Mouse (Mus musculus) intestine, postnatal 0 days (tissue): ENCODE data around the gene Gnai1. TPM values are rescaled to one million over a fixed set of nuclear protein-coding genes. Genes with fewer than 3 reads are reported as not detected.

ENCODE experiments used
- ATAC-seq: fragments of 200-750 bp; cut with Nextera tagmentation; 2 replicates; pipeline ENCODE4 v1.8.0; 2017; ENCODE audit warnings: mild to moderate bottlenecking, moderate TSS enrichment, moderate library complexity
- H3K27ac ChIP-seq: fragments of 300-500 bp; sonication (generic); 2 replicates; pipeline ENCODE4 v1.5.1; 2014; ENCODE audit warnings: mild to moderate bottlenecking, low read depth, low read length, moderate library complexity
- H3K27me3 ChIP-seq: fragments of 300-500 bp; sonication (generic); replicated peaks from 2 replicates; pipeline ENCODE4 v1.6.1; 2014; ENCODE audit warnings: low read length, mixed read lengths; ENCODE audit not compliant: control insufficient read depth, insufficient read depth
- H3K36me3 ChIP-seq: fragments of 300-500 bp; sonication (generic); 2 replicates; pipeline ENCODE4 v1.6.1; 2014; ENCODE audit warnings: mild to moderate bottlenecking, moderate library complexity; ENCODE audit not compliant: control insufficient read depth, insufficient read depth
- H3K4me1 ChIP-seq: fragments of 300-500 bp; sonication (generic); replicated peaks from 2 replicates; pipeline ENCODE4 v1.6.1; 2014; ENCODE audit warnings: antibody characterized with exemption, low read length, mixed read lengths; ENCODE audit not compliant: control insufficient read depth, insufficient read depth
- H3K4me2 ChIP-seq: fragments of 300-500 bp; sonication (generic); replicated peaks from 2 replicates; pipeline ENCODE4 v1.6.1; 2014; ENCODE audit warnings: low read depth, mild to moderate bottlenecking, moderate library complexity
- H3K4me3 ChIP-seq: fragments of 300-500 bp; sonication (generic); 2 replicates; pipeline ENCODE4 v1.5.1; 2014; ENCODE audit warnings: low read depth, low read length
- H3K9ac ChIP-seq: fragments of 300-500 bp; sonication (generic); 2 replicates; pipeline ENCODE4 v1.6.1; 2014; ENCODE audit warnings: mild to moderate bottlenecking, low read depth, low read length
- H3K9me3 ChIP-seq: fragments of 300-500 bp; sonication (generic); 2 replicates; pipeline ENCODE4 v1.6.1; 2016; ENCODE audit warnings: mixed run types; ENCODE audit not compliant: control insufficient read depth
- CTCF ChIP-seq: sonication (generic); IDR thresholded peaks from 2 replicates; pipeline ENCODE4 v1.5.1; 2016; ENCODE audit warnings: low read depth, mild to moderate bottlenecking, control low read depth, antibody characterized with exemption, moderate library complexity
- WGBS: fragments of 180-500 bp; shearing (Covaris S2); extraction: QIAGEN DNeasy Blood & Tissue Kit; methylation state at CpG from one replicate; pipeline ENCODE4 v1.1.7; 2014; 5-methylcytosine and 5-hydroxymethylcytosine counted together
- polyA plus RNA-seq: library from polyadenylated mRNA; unstranded; fragments of >200 nt; fragmentation: Nextera tagmentation; extraction: Ambion mirVana; gene quantifications from 2 replicates; pipeline ENCODE4 v1.2.1, GENCODE M21; 2015

Gene Gnai1
- polyA plus RNA-seq, 1 experiment from 2014 or later = 9.2 TPM

DNA sequence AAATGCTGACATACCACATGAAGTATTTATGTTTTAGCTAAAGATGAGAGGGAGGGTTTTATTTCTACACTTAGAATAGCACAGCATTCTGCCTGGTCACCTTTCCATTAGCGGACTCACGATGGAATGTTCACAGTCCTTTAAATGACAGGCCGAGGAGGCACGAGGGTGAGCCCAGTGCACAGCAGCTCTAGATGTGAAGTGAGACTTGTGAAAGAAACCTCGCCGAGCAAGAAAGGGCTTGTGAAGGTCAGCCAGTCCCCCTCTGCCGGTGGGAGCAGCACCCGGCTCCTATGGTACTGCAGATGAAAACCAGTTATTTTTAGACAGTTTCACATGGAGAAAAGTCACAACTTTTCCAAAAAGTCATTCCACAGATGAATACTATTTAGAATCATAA, 29.4 kb downstream of the Gnai1 start:
- no peak overlapping the region for H3K4me2 ChIP-seq
- H3K4me1 ChIP-seq = no peaks in the 10 kb centered on the region
- no peaks in the 10 kb centered on the region for H3K36me3 ChIP-seq
- H3K9ac ChIP-seq = no peak overlapping the region
- WGBS = 47% methylated on average over 8 of the region's 8 CpGs
- no peak for TF ChIP-seq CTCF
- ATAC-seq = no peak
- no peaks in the 10 kb centered on the region for H3K27me3 ChIP-seq
- H3K27ac ChIP-seq = no peak overlapping the region
- H3K9me3 ChIP-seq = no peaks in the 10 kb centered on the region
- H3K4me3 ChIP-seq = no peak overlapping the region

DNA sequence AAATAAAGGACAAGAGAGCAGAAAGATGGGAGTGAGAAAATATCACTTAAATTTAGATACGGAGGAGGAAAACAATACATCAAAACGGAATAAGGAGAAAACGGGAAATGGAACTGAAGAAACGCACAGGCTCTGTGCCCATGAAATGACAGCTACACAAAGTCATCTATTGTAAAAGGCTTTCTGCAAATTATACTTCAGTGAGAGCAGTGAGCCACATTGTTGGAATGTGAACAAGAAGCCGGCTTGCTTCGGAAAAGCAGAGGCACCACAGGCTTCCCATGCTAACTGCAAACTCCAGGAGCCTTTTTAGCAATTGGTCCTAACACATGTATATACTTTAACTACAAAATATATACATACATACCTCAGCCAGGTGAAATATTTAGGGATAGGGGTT, 34.0 kb downstream of the Gnai1 start:
- H3K4me3 ChIP-seq = no peak overlapping the region
- TF ChIP-seq CTCF = no peak

DNA sequence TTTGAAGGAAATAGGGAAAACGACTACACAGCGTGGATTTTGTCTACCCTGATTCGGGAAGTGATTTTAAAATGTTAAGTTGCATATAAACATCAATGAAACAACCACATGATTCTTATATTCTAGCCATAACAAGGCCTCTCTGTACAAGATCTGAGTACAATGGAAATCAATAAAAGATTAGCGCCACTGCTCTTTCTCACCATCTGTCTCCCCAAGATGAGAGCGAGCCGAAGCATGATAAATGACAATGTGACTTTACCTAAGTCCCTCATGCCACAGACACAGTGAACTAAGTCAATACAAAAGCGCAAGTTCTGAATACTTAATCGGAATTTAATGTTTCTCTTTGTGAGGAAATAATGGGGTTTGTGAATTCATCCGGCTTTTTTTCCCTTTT, 36.6 kb downstream of the Gnai1 start:
- no peak overlapping the region for H3K9ac ChIP-seq
- H3K27ac ChIP-seq = no peak overlapping the region
- ATAC-seq = no peak
- no peaks in the 10 kb centered on the region for H3K36me3 ChIP-seq
- H3K4me2 ChIP-seq = no peak overlapping the region
- no peak for TF ChIP-seq CTCF
- no peak overlapping the region for H3K4me3 ChIP-seq
- 83% methylated on average over 9 of the region's 9 CpGs for WGBS
- H3K27me3 ChIP-seq = no peaks in the 10 kb centered on the region
- no peaks in the 10 kb centered on the region for H3K9me3 ChIP-seq
- no peaks in the 10 kb centered on the region for H3K4me1 ChIP-seq

More for the DNA sequence above, 34.0 kb downstream of the Gnai1 start:
- Histone ChIP-seq H3K4me2 (no peak overlapping the region), H3K27ac (no peak overlapping the region), H3K9me3 (no peaks in the 10 kb centered on the region), H3K36me3 (no peaks in the 10 kb centered on the region), H3K4me1 (no peaks in the 10 kb centered on the region), H3K27me3 (no peaks in the 10 kb centered on the region), H3K9ac (no peak overlapping the region)
- no peak for ATAC-seq
- WGBS = 87% methylated on average over 6 of the region's 6 CpGs

DNA sequence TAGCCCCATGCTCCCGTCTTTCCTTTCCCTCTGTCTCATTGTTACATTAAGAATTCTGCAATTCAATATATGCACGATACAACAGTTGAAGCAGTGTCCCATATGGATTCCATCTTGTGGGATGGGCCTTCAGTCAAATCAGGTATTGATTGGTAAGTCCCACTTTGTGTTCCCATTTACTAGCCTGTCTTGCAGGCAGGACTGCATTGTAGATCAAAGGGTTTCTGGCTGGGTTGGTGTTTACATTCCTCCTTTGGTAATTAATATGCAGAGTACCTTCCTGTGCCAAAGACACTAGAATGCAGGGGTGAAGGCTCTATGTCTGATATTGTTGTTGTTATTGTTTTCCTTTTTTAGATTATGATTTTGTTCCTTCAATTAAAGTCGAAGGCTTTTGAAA, 38.5 kb downstream of the Gnai1 start:
- Histone ChIP-seq H3K27ac (no peak overlapping the region), H3K4me1 (no peaks in the 10 kb centered on the region), H3K27me3 (no peaks in the 10 kb centered on the region), H3K4me2 (no peak overlapping the region), H3K4me3 (no peak overlapping the region), H3K36me3 (no peaks in the 10 kb centered on the region), H3K9me3 (no peaks in the 10 kb centered on the region), H3K9ac (no peak overlapping the region)
- TF ChIP-seq CTCF = no peak
- no peak for ATAC-seq
- WGBS = 87% methylated on average over 3 of the region's 3 CpGs

GRCm38 (mm10) chr5:18318846-18319245, 41.3 kb downstream of the Gnai1 start:
- no peak for ATAC-seq
- Histone ChIP-seq H3K9ac (no peak overlapping the region), H3K27me3 (no peaks in the 10 kb centered on the region), H3K36me3 (no peaks in the 10 kb centered on the region), H3K9me3 (no peaks in the 10 kb centered on the region), H3K4me2 (no peak overlapping the region), H3K4me3 (no peak overlapping the region), H3K4me1 (no peaks in the 10 kb centered on the region), H3K27ac (no peak overlapping the region)
- TF ChIP-seq CTCF = no peak
- WGBS = 83% methylated on average over 4 of the region's 4 CpGs

DNA sequence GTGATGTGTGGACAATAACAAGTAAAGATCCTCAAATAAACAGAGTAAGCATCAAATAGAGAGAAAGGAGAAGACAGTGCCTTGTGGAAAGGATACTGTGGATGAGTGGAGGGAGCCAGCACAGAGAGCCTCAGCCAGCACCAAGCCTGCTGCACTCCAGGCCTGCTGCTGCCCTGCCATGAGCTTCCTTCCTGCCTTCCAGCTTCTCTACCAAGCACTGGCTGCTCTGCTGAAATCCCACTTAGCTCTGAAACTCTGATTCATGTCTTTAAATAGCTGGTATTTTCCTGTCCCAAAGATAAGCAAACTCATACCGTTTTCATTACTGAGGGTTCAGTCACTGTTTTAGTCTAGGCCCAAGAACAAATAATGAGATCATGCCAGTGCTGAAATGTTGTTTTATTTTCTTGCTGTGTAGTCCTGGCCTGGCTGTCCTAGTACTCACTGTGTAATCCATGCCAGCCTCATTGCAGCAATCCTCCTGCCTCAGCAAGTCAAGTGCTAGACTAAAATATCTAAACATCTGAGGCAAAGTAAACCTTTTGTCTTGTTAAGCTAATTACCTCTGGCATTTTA, 52.8 kb downstream of the Gnai1 start:
- Histone ChIP-seq H3K4me2 (no peak overlapping the region), H3K9me3 (no peaks in the 10 kb centered on the region)

GRCm38 (mm10) chr5:18296584-18296983, 63.6 kb downstream of the Gnai1 start:
- no peaks in the 10 kb centered on the region for H3K9me3 ChIP-seq
- H3K9ac ChIP-seq = no peak overlapping the region
- no peak overlapping the region for H3K27ac ChIP-seq
- no peaks in the 10 kb centered on the region for H3K36me3 ChIP-seq
- H3K4me2 ChIP-seq = no peak overlapping the region
- no peaks in the 10 kb centered on the region for H3K27me3 ChIP-seq
- H3K4me1 ChIP-seq = no peaks in the 10 kb centered on the region
- H3K4me3 ChIP-seq = no peak overlapping the region
- 81% methylated on average over 2 of the region's 2 CpGs for WGBS
- no peak for TF ChIP-seq CTCF
- no peak for ATAC-seq

More for the DNA sequence above, 52.8 kb downstream of the Gnai1 start:
- H3K4me1 ChIP-seq = no peaks in the 10 kb centered on the region
- H3K4me3 ChIP-seq = no peak overlapping the region
- H3K27ac ChIP-seq = no peak overlapping the region
- no peak for ATAC-seq
- no peak overlapping the region for H3K9ac ChIP-seq
- 9% methylated on average over 1 of the region's 1 CpGs for WGBS
- no peak for TF ChIP-seq CTCF
- no peaks in the 10 kb centered on the region for H3K27me3 ChIP-seq
- no peaks in the 10 kb centered on the region for H3K36me3 ChIP-seq
